Mouse (Mus musculus) limb, embryonic 13.5 days (tissue): ENCODE measurements around the gene Them5. TPM values are rescaled to one million over a fixed set of nuclear protein-coding genes. Genes with fewer than 3 reads are reported as not detected.

Experiments used
- ATAC-seq: fragments of 200-750 bp; cut with Nextera tagmentation; 2 replicates; pipeline ENCODE4 v1.8.0; 2017; ENCODE audit warnings: low read depth, moderate number of reproducible peaks, moderate TSS enrichment; ENCODE audit not compliant: low FRiP score
- H3K27ac ChIP-seq: fragments of 300-500 bp; sonication (generic); 2 replicates; pipeline ENCODE4 v1.5.1; 2015; ENCODE audit warnings: inconsistent platforms, mild to moderate bottlenecking, moderate library complexity
- H3K27me3 ChIP-seq: fragments of 300-500 bp; sonication (generic); 2 replicates; pipeline ENCODE4 v1.6.1; 2015; ENCODE audit warnings: mild to moderate bottlenecking, inconsistent platforms
- H3K36me3 ChIP-seq: fragments of 300-500 bp; sonication (generic); 2 replicates; pipeline ENCODE4 v1.6.1; 2015; ENCODE audit warnings: inconsistent platforms, mild to moderate bottlenecking, moderate library complexity
- H3K4me1 ChIP-seq: fragments of 300-500 bp; sonication (generic); 2 replicates; pipeline ENCODE4 v1.6.1; 2015; ENCODE audit warnings: inconsistent platforms
- H3K4me2 ChIP-seq: fragments of 300-500 bp; sonication (generic); replicated peaks from 2 replicates; pipeline ENCODE4 v1.6.1; 2015; ENCODE audit warnings: inconsistent platforms, mild to moderate bottlenecking, moderate library complexity
- H3K4me3 ChIP-seq: fragments of 300-500 bp; sonication (generic); 2 replicates; pipeline ENCODE4 v1.5.1; 2015; ENCODE audit warnings: moderate library complexity, mild to moderate bottlenecking, inconsistent platforms
- H3K9ac ChIP-seq: fragments of 300-500 bp; sonication (generic); 2 replicates; pipeline ENCODE4 v1.6.1; 2015; ENCODE audit warnings: mild to moderate bottlenecking, inconsistent platforms
- H3K9me3 ChIP-seq: fragments of 300-500 bp; sonication (generic); 2 replicates; pipeline ENCODE4 v1.6.1; 2016; ENCODE audit warnings: inconsistent platforms
- WGBS: fragments of 180-500 bp; shearing (Covaris S2); methylation state at CpG from one replicate; pipeline ENCODE4 v1.1.7; 2015; 5-methylcytosine and 5-hydroxymethylcytosine counted together
- polyA plus RNA-seq: library from polyadenylated mRNA; unstranded; fragments of >200 nt; fragmentation: Nextera tagmentation; extraction: Ambion mirVana; gene quantifications from 2 replicates; pipeline ENCODE4 v1.2.1, GENCODE M21; 2015

The Them5 gene
- polyA plus RNA-seq = 2.3 and 2.4 TPM in 2 replicates

- WGBS = 47% methylated on average over 3 of the region's 3 CpGs
Observed at GRCm38 (mm10) chr3:94341959-94342422, at the start of gene Them5. Gene Them5 (plus strand): TSS chr3:94342099.

GRCm38 (mm10) chr3:94305457-94305856 lies 36.4 kb upstream of the Them5 start:
- Histone ChIP-seq H3K4me1 (peaks cover under 1% of the 10 kb centered on the region; the same call in 1 of the 2 replicates), H3K9ac (no peak overlapping the region), H3K4me2 (no peak overlapping the region), H3K9me3 (no peaks in the 10 kb centered on the region), H3K27me3 (no peaks in the 10 kb centered on the region), H3K4me3 (no peak overlapping the region), H3K27ac (no peak overlapping the region), H3K36me3 (no peaks in the 10 kb centered on the region)
- WGBS = 77% methylated on average over 1 of the region's 1 CpGs
- no peak for ATAC-seq

More at GRCm38 (mm10) chr3:94341959-94342422, at the start of gene Them5:
- H3K36me3 ChIP-seq = no peaks in the 10 kb centered on the region
- H3K9ac ChIP-seq = no peak within 1 kb of the TSS
- no peaks in the 10 kb centered on the region for H3K9me3 ChIP-seq
- no peak within 1 kb of the TSS for H3K27ac ChIP-seq
- H3K4me3 ChIP-seq = no peak within 1 kb of the TSS
- H3K4me1 ChIP-seq = no peaks in the 10 kb centered on the region
- no peaks in the 10 kb centered on the region for H3K27me3 ChIP-seq
- no peak for ATAC-seq
- no peak within 1 kb of the TSS for H3K4me2 ChIP-seq

GRCm38 (mm10) chr3:94306975-94307374 lies 34.9 kb upstream of the Them5 start:
- peaks cover 7% of the 10 kb centered on the region; the same call in 1 of the 2 replicates for H3K4me1 ChIP-seq
- ATAC-seq = no peak
- H3K4me2 ChIP-seq = no peak overlapping the region
- no peaks in the 10 kb centered on the region for H3K27me3 ChIP-seq
- no peaks in the 10 kb centered on the region for H3K9me3 ChIP-seq
- H3K36me3 ChIP-seq = no peaks in the 10 kb centered on the region
- no peak overlapping the region for H3K27ac ChIP-seq
- H3K9ac ChIP-seq = no peak overlapping the region
- no peak overlapping the region for H3K4me3 ChIP-seq

- H3K4me2 ChIP-seq = peak within 1 kb of the TSS; percentile 65
- peaks cover 7% of the 10 kb centered on the region; the same call in 1 of the 2 replicates for H3K4me1 ChIP-seq
- peak; percentile 100 for ATAC-seq
- 2% methylated on average over 47 of the region's 47 CpGs for WGBS
- no peaks in the 10 kb centered on the region for H3K9me3 ChIP-seq
- H3K27ac ChIP-seq = peak within 1 kb of the TSS; percentile 62
- H3K36me3 ChIP-seq = no peaks in the 10 kb centered on the region
- peak within 1 kb of the TSS; percentile 70 for H3K9ac ChIP-seq
- peak within 1 kb of the TSS; percentile 54 for H3K4me3 ChIP-seq
- no peaks in the 10 kb centered on the region for H3K27me3 ChIP-seq
Observed at GRCm38 (mm10) chr3:94309633-94310363, 32.1 kb upstream of the Them5 start, which contains the start of gene Them4. Gene Them4 (plus strand): TSS chr3:94310089.

GRCm38 (mm10) chr3:94310491-94310890 lies 31.4 kb upstream of the Them5 start:
- no peaks in the 10 kb centered on the region for H3K27me3 ChIP-seq
- no peaks in the 10 kb centered on the region for H3K36me3 ChIP-seq
- peak overlapping the region; percentile 62 for H3K27ac ChIP-seq
- H3K4me3 ChIP-seq = peak overlapping the region; percentile 54
- 50% methylated on average over 7 of the region's 7 CpGs for WGBS
- peak overlapping the region; percentile 70 for H3K9ac ChIP-seq
- no peak for ATAC-seq
- no peaks in the 10 kb centered on the region for H3K9me3 ChIP-seq
- H3K4me2 ChIP-seq = peak overlapping the region; percentile 65
- H3K4me1 ChIP-seq = peaks cover 7% of the 10 kb centered on the region; the same call in 1 of the 2 replicates

GRCm38 (mm10) chr3:94310911-94311310 lies 31.0 kb upstream of the Them5 start:
- Histone ChIP-seq H3K36me3 (no peaks in the 10 kb centered on the region), H3K9ac (peak overlapping the region; percentile 70; the same call in 1 of the 2 replicates), H3K27ac (0 out of 2 replicates have a peak overlapping the region, but pooled peaks have one; percentile 22), H3K4me3 (peak overlapping the region; percentile 54), H3K27me3 (no peaks in the 10 kb centered on the region), H3K4me2 (peak overlapping the region; percentile 65), H3K9me3 (no peaks in the 10 kb centered on the region), H3K4me1 (peaks cover 7% of the 10 kb centered on the region; the same call in 1 of the 2 replicates)
- 65% methylated on average over 6 of the region's 6 CpGs for WGBS
- ATAC-seq = no peak

GRCm38 (mm10) chr3:94311376-94311775 lies 30.5 kb upstream of the Them5 start:
- Histone ChIP-seq H3K9me3 (no peaks in the 10 kb centered on the region), H3K4me1 (peaks cover 7% of the 10 kb centered on the region; the same call in 1 of the 2 replicates), H3K36me3 (no peaks in the 10 kb centered on the region), H3K4me3 (no peak overlapping the region), H3K9ac (no peak overlapping the region), H3K4me2 (peak overlapping the region; percentile 65), H3K27me3 (no peaks in the 10 kb centered on the region), H3K27ac (no peak overlapping the region)
- no peak for ATAC-seq
- WGBS = 71% methylated on average over 4 of the region's 4 CpGs

- H3K27ac ChIP-seq = no peak overlapping the region
- no peaks in the 10 kb centered on the region for H3K4me1 ChIP-seq
- no peak overlapping the region for H3K9ac ChIP-seq
- H3K4me3 ChIP-seq = no peak overlapping the region
- no peak for ATAC-seq
- H3K9me3 ChIP-seq = no peaks in the 10 kb centered on the region
- H3K27me3 ChIP-seq = no peaks in the 10 kb centered on the region
- 56% methylated on average over 3 of the region's 3 CpGs for WGBS
- peaks cover 17% of the 10 kb centered on the region for H3K36me3 ChIP-seq
- H3K4me2 ChIP-seq = no peak overlapping the region
Observed at GRCm38 (mm10) chr3:94328681-94329080, 13.2 kb upstream of the Them5 start.

- 89% methylated on average over 4 of the region's 4 CpGs for WGBS
- no peak overlapping the region for H3K4me2 ChIP-seq
- H3K27me3 ChIP-seq = no peaks in the 10 kb centered on the region
- H3K9me3 ChIP-seq = no peaks in the 10 kb centered on the region
- no peaks in the 10 kb centered on the region for H3K4me1 ChIP-seq
- H3K4me3 ChIP-seq = no peak overlapping the region
- peaks cover 6% of the 10 kb centered on the region for H3K36me3 ChIP-seq
- no peak overlapping the region for H3K9ac ChIP-seq
- no peak for ATAC-seq
- no peak overlapping the region for H3K27ac ChIP-seq
Observed at GRCm38 (mm10) chr3:94334442-94334841, 7.5 kb upstream of the Them5 start.

GRCm38 (mm10) chr3:94338522-94338921 lies 3.4 kb upstream of the Them5 start:
- no peaks in the 10 kb centered on the region for H3K27me3 ChIP-seq
- H3K4me2 ChIP-seq = no peak overlapping the region
- H3K36me3 ChIP-seq = no peaks in the 10 kb centered on the region
- no peak overlapping the region for H3K4me3 ChIP-seq
- ATAC-seq = no peak
- H3K9me3 ChIP-seq = no peaks in the 10 kb centered on the region
- WGBS = 78% methylated on average over 3 of the region's 3 CpGs
- H3K9ac ChIP-seq = no peak overlapping the region
- no peaks in the 10 kb centered on the region for H3K4me1 ChIP-seq
- H3K27ac ChIP-seq = no peak overlapping the region

- 50% methylated on average over 1 of the region's 1 CpGs for WGBS
- no peak overlapping the region for H3K4me2 ChIP-seq
- H3K36me3 ChIP-seq = no peaks in the 10 kb centered on the region
- H3K4me3 ChIP-seq = no peak overlapping the region
- H3K9ac ChIP-seq = no peak overlapping the region
- H3K4me1 ChIP-seq = no peaks in the 10 kb centered on the region
- no peak overlapping the region for H3K27ac ChIP-seq
- H3K9me3 ChIP-seq = no peaks in the 10 kb centered on the region
- H3K27me3 ChIP-seq = no peaks in the 10 kb centered on the region
- ATAC-seq = no peak
Observed at GRCm38 (mm10) chr3:94342552-94342951, 653 bp downstream of the Them5 start.

GRCm38 (mm10) chr3:94344182-94344581 lies 2.3 kb downstream of the Them5 start:
- Histone ChIP-seq H3K4me1 (no peaks in the 10 kb centered on the region), H3K4me3 (no peak overlapping the region), H3K9me3 (no peaks in the 10 kb centered on the region), H3K36me3 (no peaks in the 10 kb centered on the region), H3K9ac (no peak overlapping the region), H3K27ac (no peak overlapping the region), H3K4me2 (no peak overlapping the region), H3K27me3 (no peaks in the 10 kb centered on the region)
- WGBS = 92% methylated on average over 2 of the region's 2 CpGs
- no peak for ATAC-seq
